In genomic region chr6:60564261-60564660, GRCm38 (mm10) we compare ENCODE assay signal across 14 mouse cellular contexts.
DNase-seq lines count a peak whose midpoint lies in the region; ATAC-seq lines count a peak whose summit lies in the region.
"Had no signal": no experiment of that assay in that cellular context is flagged by ENCODE, and none has a peak within 500 bp of the region (broad histone marks: within the 10 kb centered on the region; RNA-seq: fewer than 3 reads in every experiment).

No protein-coding gene starts in this region.

- 65% methylated on average over 1 of the region's 1 CpGs for WGBS in hindbrain, embryonic 14.5 days
- 69% methylated on average over 1 of the region's 1 CpGs for WGBS in hindbrain, embryonic 13.5 days

- no peak overlapping the region for H3K4me2 ChIP-seq in hindbrain, embryonic 14.5 days (replicated peaks)
- no peak overlapping the region for H3K4me2 ChIP-seq in hindbrain, embryonic 13.5 days
- H3K4me2 ChIP-seq: liver, embryonic 12.5 days had no signal

- H3K9ac ChIP-seq in hindbrain, embryonic 14.5 days: no peak overlapping the region
- no peak overlapping the region for H3K9ac ChIP-seq in hindbrain, embryonic 13.5 days
- H3K9ac ChIP-seq: liver, embryonic 12.5 days had no signal

- H3K4me3 ChIP-seq in hindbrain, embryonic 14.5 days (replicated peaks; ENCODE audit: low read length): no peak overlapping the region
- H3K4me3 ChIP-seq in hindbrain, embryonic 13.5 days: no peak overlapping the region
- H3K4me3 ChIP-seq: erythroblast, embryonic 14.5 days; liver, embryonic 12.5 days had no signal

- H3K36me3 ChIP-seq in hindbrain, embryonic 14.5 days (replicated peaks; ENCODE audit: control insufficient read depth, insufficient read depth): no peaks in the 10 kb centered on the region
- H3K36me3 ChIP-seq in hindbrain, embryonic 13.5 days: no peaks in the 10 kb centered on the region
- H3K36me3 ChIP-seq: liver, embryonic 12.5 days had no signal

- H3K4me1 ChIP-seq in hindbrain, embryonic 14.5 days (replicated peaks; ENCODE audit: control insufficient read depth, insufficient read depth, low read length): no peaks in the 10 kb centered on the region
- H3K4me1 ChIP-seq in hindbrain, embryonic 13.5 days (replicated peaks): no peaks in the 10 kb centered on the region
- H3K4me1 ChIP-seq: liver, embryonic 12.5 days had no signal

- H3K27me3 ChIP-seq in hindbrain, embryonic 14.5 days (ENCODE audit: control insufficient read depth, insufficient read depth, low read length): no peaks in the 10 kb centered on the region
- no peaks in the 10 kb centered on the region for H3K27me3 ChIP-seq in hindbrain, embryonic 13.5 days
- H3K27me3 ChIP-seq: liver, embryonic 12.5 days had no signal

- H3K9me3 ChIP-seq in hindbrain, embryonic 14.5 days (ENCODE audit: control insufficient read depth, low read length): no peaks in the 10 kb centered on the region
- no peaks in the 10 kb centered on the region for H3K9me3 ChIP-seq in hindbrain, embryonic 13.5 days
- H3K9me3 ChIP-seq: liver, embryonic 12.5 days had no signal

- no peak for ATAC-seq in hindbrain, embryonic 14.5 days (ENCODE audit: low FRiP score)
- ATAC-seq in hindbrain, embryonic 13.5 days (ENCODE audit: low FRiP score): no peak
- no peak for ATAC-seq in erythroblast, adult 5-6 weeks (replicated peaks; ENCODE audit: low FRiP score, poor library complexity, severe bottlenecking)
- ATAC-seq: liver, embryonic 12.5 days had no signal

- no peak overlapping the region for H3K27ac ChIP-seq in hindbrain, embryonic 14.5 days
- H3K27ac ChIP-seq in hindbrain, embryonic 13.5 days: no peak overlapping the region
- H3K27ac ChIP-seq: liver, embryonic 12.5 days had no signal

- peak; percentile 40 for DNase-seq in hindbrain, embryonic 14.5 days (ENCODE audit: low spot score)
- peak; percentile 1 for DNase-seq in right cerebral cortex, adult 18-20 months
- DNase-seq in right cerebral cortex, adult 2 months (ENCODE audit: low spot score in 2 of 2): no peak
- DNase-seq in brain, adult 2 months (ENCODE audit: low read depth, low spot score): peak; percentile 58
- no peak for DNase-seq in spleen, postnatal 4 days (ENCODE audit: low spot score in 2 of 2)
- DNase-seq: adrenal gland, postnatal 14 days; cerebellum, adult 2 months; heart, postnatal 14 days; kidney, adult 2 months; thymus, postnatal 4 days had no signal

Comparison
In these comparisons a context has a peak if more than half of its experiments do, and no peak if none do; other contexts are left out.
1. DNase-seq: peak in hindbrain, embryonic 14.5 days (single experiment), right cerebral cortex, adult 18-20 months (single experiment) and brain, adult 2 months (single experiment); none in right cerebral cortex, adult 2 months (0 of 2) and spleen, postnatal 4 days (0 of 2).